Comparison of ENCODE assay signal across 22 mouse cellular contexts in genomic region chr5:47794639-47795272, GRCm38 (mm10).
A peak's percentile ranks its signal among the peaks of the same experiment; 100 is the strongest.
DNase-seq lines count a peak whose midpoint lies in the region; ATAC-seq and TF ChIP-seq lines count a peak whose summit lies in the region.
"Had no signal": no experiment of that assay in that cellular context is flagged by ENCODE, and none has a peak within 500 bp of the region (broad histone marks: within the 10 kb centered on the region; RNA-seq: fewer than 3 reads in every experiment).

No protein-coding gene starts in this region.

- intact Hi-C loops in left cerebral cortex, adult 2 months (cut with DNase I), result no loop called here

- 0 out of 2 replicates have a peak, but pooled peaks cover 4% of the 10 kb centered on the region for H3K4me1 ChIP-seq in forebrain, embryonic 13.5 days
- no peaks in the 10 kb centered on the region; the same call in 1 of the 2 replicates for H3K4me1 ChIP-seq in forebrain, embryonic 12.5 days
- no peaks in the 10 kb centered on the region for H3K4me1 ChIP-seq in kidney, postnatal 0 days (replicated peaks; ENCODE audit: insufficient read depth, low read length)
- H3K4me1 ChIP-seq in lung, embryonic 16.5 days (replicated peaks; ENCODE audit: control insufficient read depth, insufficient read depth, low read length), result peaks cover 3% of the 10 kb centered on the region; the same call in 1 of the 2 replicates
- H3K4me1 ChIP-seq: embryonic facial prominence, embryonic 12.5 days; embryonic facial prominence, embryonic 15.5 days; hindbrain, embryonic 12.5 days; hindbrain, embryonic 15.5 days had no signal

- H3K9me3 ChIP-seq in forebrain, embryonic 13.5 days (replicated peaks), result no peaks in the 10 kb centered on the region
- no peaks in the 10 kb centered on the region for H3K9me3 ChIP-seq in forebrain, embryonic 12.5 days
- H3K9me3 ChIP-seq in kidney, postnatal 0 days (replicated peaks; ENCODE audit: low read length), result no peaks in the 10 kb centered on the region
- no peaks in the 10 kb centered on the region for H3K9me3 ChIP-seq in lung, embryonic 16.5 days (ENCODE audit: control insufficient read depth, low read length)
- H3K9me3 ChIP-seq: embryonic facial prominence, embryonic 12.5 days; embryonic facial prominence, embryonic 15.5 days; hindbrain, embryonic 12.5 days; hindbrain, embryonic 15.5 days had no signal

- no peaks in the 10 kb centered on the region for H3K27me3 ChIP-seq in forebrain, embryonic 13.5 days
- H3K27me3 ChIP-seq in forebrain, embryonic 12.5 days, result no peaks in the 10 kb centered on the region
- H3K27me3 ChIP-seq in kidney, postnatal 0 days (ENCODE audit: insufficient read depth, low read length), result no peaks in the 10 kb centered on the region
- no peaks in the 10 kb centered on the region for H3K27me3 ChIP-seq in lung, embryonic 16.5 days (ENCODE audit: control insufficient read depth, insufficient read depth, low read depth, low read length)
- H3K27me3 ChIP-seq: embryonic facial prominence, embryonic 12.5 days; embryonic facial prominence, embryonic 15.5 days; hindbrain, embryonic 12.5 days; hindbrain, embryonic 15.5 days had no signal

- no peak overlapping the region for H3K4me2 ChIP-seq in forebrain, embryonic 13.5 days
- no peak overlapping the region for H3K4me2 ChIP-seq in forebrain, embryonic 12.5 days
- no peak overlapping the region for H3K4me2 ChIP-seq in kidney, postnatal 0 days (ENCODE audit: low read length)
- H3K4me2 ChIP-seq in lung, embryonic 16.5 days (ENCODE audit: low read depth, low read length), result no peak overlapping the region
- H3K4me2 ChIP-seq: embryonic facial prominence, embryonic 12.5 days; embryonic facial prominence, embryonic 15.5 days; heart, embryonic 11.5 days; hindbrain, embryonic 12.5 days; hindbrain, embryonic 15.5 days had no signal

- no peak overlapping the region for H3K9ac ChIP-seq in forebrain, embryonic 13.5 days
- no peak overlapping the region for H3K9ac ChIP-seq in forebrain, embryonic 12.5 days
- no peak overlapping the region for H3K9ac ChIP-seq in kidney, postnatal 0 days (ENCODE audit: low read depth, low read length)
- H3K9ac ChIP-seq in lung, embryonic 16.5 days (ENCODE audit: low read length), result no peak overlapping the region
- H3K9ac ChIP-seq: embryonic facial prominence, embryonic 12.5 days; embryonic facial prominence, embryonic 15.5 days; hindbrain, embryonic 12.5 days; hindbrain, embryonic 15.5 days had no signal

- 88% methylated on average over 6 of the region's 6 CpGs for WGBS in forebrain, embryonic 13.5 days
- 90% methylated on average over 6 of the region's 6 CpGs for WGBS in forebrain, embryonic 12.5 days
- WGBS in kidney, postnatal 0 days, result 60% methylated on average over 6 of the region's 6 CpGs
- WGBS in lung, embryonic 16.5 days, result 28% methylated on average over 6 of the region's 6 CpGs

- ATAC-seq in forebrain, embryonic 13.5 days, result peak; percentile 55; the same call in 1 of the 2 replicates
- ATAC-seq in forebrain, embryonic 12.5 days (ENCODE audit: low FRiP score), result no peak
- ATAC-seq in kidney, postnatal 0 days (replicated peaks; ENCODE audit: low FRiP score, low read depth), result no peak
- ATAC-seq in lung, embryonic 16.5 days (ENCODE audit: low read depth), result peak; percentile 71
- ATAC-seq: activated CD4-positive, CD25-positive, alpha-beta regulatory T cell, adult 4 months had no signal

- DNase-seq in kidney, postnatal 0 days (ENCODE audit: low spot score), result peak; percentile 2
- DNase-seq in kidney, postnatal 36 days, result no peak
- no peak for DNase-seq in lung, postnatal 25 days (ENCODE audit: low spot score)
- DNase-seq in urinary bladder, postnatal 4 days (ENCODE audit: low spot score in 2 of 2), result no peak
- DNase-seq in left cerebral cortex, adult 2 months (ENCODE audit: extremely low spot score in 1 of 2, low spot score in 2 of 2), result no peak
- DNase-seq: adrenal gland, adult 8-10 months; adrenal gland, postnatal 25 days; cerebellum, adult 11 months; cerebellum, adult 2 months; cerebellum, adult 9-11 months; cerebellum, postnatal 25 days; gastrocnemius, postnatal 14 days; heart, adult 11 months had no signal

- no peaks in the 10 kb centered on the region for H3K36me3 ChIP-seq in forebrain, embryonic 13.5 days (ENCODE audit: poor library complexity, severe bottlenecking)
- H3K36me3 ChIP-seq in forebrain, embryonic 12.5 days (replicated peaks), result no peaks in the 10 kb centered on the region
- H3K36me3 ChIP-seq in kidney, postnatal 0 days (ENCODE audit: insufficient read depth, low read length), result no peaks in the 10 kb centered on the region
- no peaks in the 10 kb centered on the region for H3K36me3 ChIP-seq in lung, embryonic 16.5 days (ENCODE audit: control insufficient read depth, insufficient read depth, low read length)
- H3K36me3 ChIP-seq: embryonic facial prominence, embryonic 12.5 days; embryonic facial prominence, embryonic 15.5 days; hindbrain, embryonic 12.5 days; hindbrain, embryonic 15.5 days had no signal

- H3K4me3 ChIP-seq in forebrain, embryonic 13.5 days, result no peak overlapping the region
- H3K4me3 ChIP-seq in forebrain, embryonic 12.5 days (replicated peaks), result no peak overlapping the region
- H3K4me3 ChIP-seq in kidney, postnatal 0 days (replicated peaks; ENCODE audit: low read depth, low read length), result no peak overlapping the region
- H3K4me3 ChIP-seq in lung, embryonic 16.5 days (ENCODE audit: low read length), result no peak overlapping the region
- no peak overlapping the region for H3K4me3 ChIP-seq in left cerebral cortex, adult 2 months
- H3K4me3 ChIP-seq: embryonic facial prominence, embryonic 12.5 days; embryonic facial prominence, embryonic 15.5 days; hindbrain, embryonic 12.5 days; hindbrain, embryonic 15.5 days had no signal

- no peak for TF ChIP-seq CTCF in kidney, postnatal 0 days (IDR thresholded peaks at IDR 0.05; ENCODE audit: low read depth)
- no peak for TF ChIP-seq CTCF in left cerebral cortex, adult 2 months (IDR thresholded peaks at IDR 0.05)

- H3K27ac ChIP-seq in forebrain, embryonic 13.5 days, result no peak overlapping the region
- no peak overlapping the region for H3K27ac ChIP-seq in forebrain, embryonic 12.5 days
- H3K27ac ChIP-seq in kidney, postnatal 0 days, result no peak overlapping the region
- H3K27ac ChIP-seq in lung, embryonic 16.5 days (ENCODE audit: low read length), result peak overlapping the region; percentile 37; the same call in 1 of the 2 replicates
- no peak overlapping the region for H3K27ac ChIP-seq in left cerebral cortex, adult 2 months
- H3K27ac ChIP-seq: embryonic facial prominence, embryonic 12.5 days; embryonic facial prominence, embryonic 15.5 days; hindbrain, embryonic 12.5 days; hindbrain, embryonic 15.5 days had no signal

Comparison
In these comparisons a context has a peak if more than half of its experiments do, and no peak if none do; other contexts are left out.
1. ATAC-seq: peak in forebrain, embryonic 13.5 days (single experiment) and lung, embryonic 16.5 days (single experiment); none in forebrain, embryonic 12.5 days (single experiment) and kidney, postnatal 0 days (single experiment).